Mouse (Mus musculus) kidney, adult 2 months (tissue): ENCODE data around the gene H2-DMa.

Source experiments
- CTCF ChIP-seq: fragments of 200-500 bp; conservative IDR thresholded peaks from 2 replicates; pipeline ENCODE4 v1.5.1; 2011; ENCODE audit warnings: low read depth, mild to moderate bottlenecking, control low read depth, low read length, moderate library complexity, mixed read lengths; ENCODE audit not compliant: insufficient read depth, insufficient read length
- POLR2A ChIP-seq: fragments of 200-500 bp; IDR thresholded peaks from one replicate; pipeline ENCODE4 v1.6.1; 2011; ENCODE audit warnings: low read depth, low read length, control low read depth

DNA sequence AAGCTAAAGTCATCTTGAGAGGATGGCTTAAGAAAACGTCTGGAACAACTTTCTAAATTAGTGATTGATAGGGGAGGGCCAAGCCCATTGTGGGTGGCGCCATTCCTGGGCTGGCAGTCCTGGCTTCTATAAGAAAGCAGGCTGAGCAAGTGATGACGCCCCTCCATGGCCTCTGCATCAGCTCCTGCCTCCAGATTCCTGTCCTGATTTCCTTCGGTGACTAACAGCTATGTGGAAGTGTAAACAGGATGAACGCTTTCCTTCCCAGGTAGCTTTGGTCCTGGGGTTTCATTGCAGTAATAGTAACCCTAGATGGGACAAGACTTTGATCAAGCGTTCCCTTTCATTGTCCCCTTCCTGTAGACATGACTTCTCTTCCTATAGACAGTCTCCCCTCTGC lies 59.7 kb downstream of the H2-DMa start:
- TF ChIP-seq CTCF: no peak
- no peak for TF ChIP-seq POLR2A
